Mouse (Mus musculus) splenic B cell, adult 2 months (primary cell): Measurements from ENCODE around the gene Cdiptos.

Experiments
- DNase-seq: peaks from one replicate; pipeline ENCODE4 v3.0.0-alpha.2; 2011; ENCODE audit warnings: low read depth, low spot score
- H3K27me3 ChIP-seq: 2 replicates; pipeline ENCODE4 v1.6.1; 2012; ENCODE audit warnings: mild to moderate bottlenecking, low read length, moderate library complexity, mixed read lengths; ENCODE audit not compliant: control insufficient read depth, poor library complexity, insufficient read depth, severe bottlenecking
- H3K36me3 ChIP-seq: 2 replicates; pipeline ENCODE4 v1.6.1; 2012; ENCODE audit warnings: mild to moderate bottlenecking, low read length, moderate library complexity, mixed read lengths; ENCODE audit not compliant: control insufficient read depth, poor library complexity, insufficient read depth, severe bottlenecking

Gene Cdiptos

DNA sequence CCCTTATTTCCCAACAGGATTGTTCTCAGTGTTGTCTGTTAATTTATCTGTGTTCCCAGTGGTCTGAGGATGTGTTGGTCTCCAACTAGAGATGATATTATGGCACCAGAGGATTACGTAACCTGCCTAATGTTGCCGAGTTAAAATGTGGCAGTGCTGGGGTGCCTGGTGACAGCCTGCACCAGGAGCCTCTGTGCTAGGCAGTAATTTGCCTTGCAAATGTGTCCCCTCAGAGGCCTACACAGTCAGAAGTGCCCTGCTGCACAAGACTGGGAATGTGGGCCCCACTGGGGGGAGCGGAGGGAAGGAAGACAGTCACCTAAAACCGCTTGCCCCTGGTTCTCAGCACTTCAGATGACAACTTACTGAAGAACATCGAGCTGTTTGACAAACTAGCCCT is 34.1 kb downstream of the Cdiptos start:
- H3K36me3 ChIP-seq = peaks cover 2% of the 10 kb centered on the region

DNA sequence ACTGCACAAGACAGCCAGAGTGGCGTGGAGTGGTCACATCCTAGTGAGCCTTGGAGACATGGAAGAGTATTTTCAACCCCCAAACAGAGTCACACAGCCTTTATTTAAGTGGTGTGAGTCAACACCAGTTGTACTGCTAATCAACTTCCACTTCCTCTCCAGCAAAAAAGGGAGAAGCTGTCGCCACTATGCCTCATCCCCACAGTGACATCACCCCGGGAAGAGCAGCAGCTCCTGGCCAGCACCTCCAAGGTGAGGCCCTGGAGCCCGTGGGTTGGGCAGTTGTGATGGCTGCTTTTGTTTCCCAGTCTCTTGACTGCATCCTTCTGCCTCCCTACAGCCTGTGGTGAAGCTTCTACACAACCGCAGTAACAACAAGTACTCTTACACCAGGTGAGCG is 34.7 kb downstream of the Cdiptos start:
- DNase-seq = no peak
- Histone ChIP-seq H3K27me3 (no peaks in the 10 kb centered on the region), H3K36me3 (peaks cover 2% of the 10 kb centered on the region)

More for the DNA sequence above, 34.1 kb downstream of the Cdiptos start:
- DNase-seq = no peak
- H3K27me3 ChIP-seq = no peaks in the 10 kb centered on the region

- 0 out of 2 replicates have a peak, but pooled peaks cover 3% of the 10 kb centered on the region for H3K36me3 ChIP-seq
- no peak for DNase-seq
Measured at GRCm38 (mm10) chr7:126932652-126933051, 43.2 kb downstream of the Cdiptos start.

DNA sequence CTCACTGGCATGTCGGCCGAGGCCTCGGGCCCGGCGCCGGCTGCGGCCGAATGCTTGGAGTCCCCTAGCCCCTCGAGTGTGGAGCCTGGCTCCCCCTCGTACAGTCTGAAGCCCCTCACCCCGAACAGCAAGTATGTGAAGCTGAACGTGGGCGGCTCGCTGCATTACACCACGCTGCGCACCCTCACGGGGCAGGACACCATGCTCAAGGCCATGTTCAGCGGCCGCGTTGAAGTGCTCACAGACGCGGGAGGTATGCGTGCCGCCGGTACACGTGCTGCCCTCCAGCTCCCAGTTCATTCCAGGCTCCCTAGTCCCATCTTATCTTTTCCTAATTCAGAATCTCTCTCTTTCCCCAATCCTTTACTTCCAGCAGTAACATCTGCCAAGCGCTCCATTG is 46.9 kb downstream of the Cdiptos start:
- DNase-seq = no peak
- H3K27me3 ChIP-seq = no peaks in the 10 kb centered on the region
- 0 out of 2 replicates have a peak, but pooled peaks cover 2% of the 10 kb centered on the region for H3K36me3 ChIP-seq

More at GRCm38 (mm10) chr7:126932652-126933051, 43.2 kb downstream of the Cdiptos start:
- H3K27me3 ChIP-seq = no peaks in the 10 kb centered on the region

DNA sequence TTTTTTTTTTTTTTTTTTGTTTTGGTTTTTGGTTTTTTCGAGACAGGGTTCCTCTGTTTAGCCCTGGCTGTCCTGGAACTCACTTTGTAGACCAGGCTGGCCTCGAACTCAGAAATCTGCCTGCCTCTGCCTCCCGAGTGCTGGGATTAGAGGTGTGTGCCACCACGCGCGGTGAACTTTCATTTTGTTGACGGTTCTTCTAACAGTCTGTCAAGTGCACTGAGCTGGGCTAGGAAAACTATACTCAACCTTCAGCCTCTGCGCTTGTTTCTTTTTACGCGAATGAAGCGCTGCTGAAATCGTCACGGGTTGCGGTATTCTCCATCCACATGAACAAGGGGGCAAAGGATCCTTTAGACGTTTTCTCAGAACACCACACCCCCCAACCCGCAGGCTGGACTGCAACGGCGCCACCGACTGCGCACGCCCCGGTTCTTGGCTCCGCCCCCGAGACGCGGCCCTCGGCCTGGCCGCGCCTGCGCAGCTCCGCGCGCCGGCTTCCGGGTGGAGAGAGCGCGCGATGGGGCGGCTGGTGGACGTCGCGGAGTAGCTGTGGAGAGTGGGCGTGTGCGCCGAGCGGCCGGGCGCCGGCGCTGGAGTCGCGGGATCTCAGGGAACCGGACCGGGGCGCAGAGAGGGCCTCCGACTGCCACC is 47.4 kb downstream of the Cdiptos start, which contains the start of gene Kctd13:
Kctd13 (plus strand) TSS at position 496 of the 654 bp plus-strand sequence.
- DNase-seq = peak; percentile 95
- Histone ChIP-seq H3K27me3 (no peaks in the 10 kb centered on the region), H3K36me3 (0 out of 2 replicates have a peak, but pooled peaks cover 2% of the 10 kb centered on the region)

GRCm38 (mm10) chr7:126926299-126926698 is 49.6 kb downstream of the Cdiptos start:
- H3K27me3 ChIP-seq = no peaks in the 10 kb centered on the region
- DNase-seq = no peak
- 0 out of 2 replicates have a peak, but pooled peaks cover 2% of the 10 kb centered on the region for H3K36me3 ChIP-seq

- Histone ChIP-seq H3K27me3 (no peaks in the 10 kb centered on the region), H3K36me3 (no peaks in the 10 kb centered on the region)
- DNase-seq = no peak
Measured at GRCm38 (mm10) chr7:126923999-126924398, 51.9 kb downstream of the Cdiptos start.

DNA sequence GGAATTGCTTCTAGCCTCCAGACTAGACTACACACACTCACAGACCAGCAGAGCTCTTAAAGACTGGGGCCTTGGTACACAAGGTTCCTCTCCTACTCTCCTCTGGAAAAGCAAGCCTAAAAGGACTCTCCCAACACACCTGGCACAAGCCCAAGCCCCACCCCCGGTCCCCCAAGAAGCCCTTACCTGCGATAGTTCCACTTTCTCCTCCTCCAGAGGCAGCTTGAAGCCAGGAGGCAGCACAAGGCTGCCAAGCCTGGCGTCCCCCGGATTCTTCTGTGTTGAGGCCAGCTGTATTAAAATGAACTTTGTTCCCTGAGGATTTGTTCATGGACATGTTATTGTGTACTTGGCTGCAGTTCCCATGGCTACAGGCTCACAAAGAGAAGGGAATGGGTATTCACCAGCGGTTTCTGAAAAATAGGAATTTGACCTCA is 53.3 kb downstream of the Cdiptos start, which contains the start of gene Tmem219:
Tmem219 (minus strand) TSS at position 294 of the 437 bp plus-strand sequence.
- Histone ChIP-seq H3K27me3 (no peaks in the 10 kb centered on the region), H3K36me3 (no peaks in the 10 kb centered on the region)
- no peak for DNase-seq
